Mouse (Mus musculus): ENCODE measurements around the gene Apoc1. TPM values are rescaled to one million over a fixed set of nuclear protein-coding genes. Genes with fewer than 3 reads are reported as not detected.
"Not testable (repeated sequence)": the region's sequence is repeated elsewhere in the genome, so short reads cannot be mapped to it uniquely, and the experiment has no call there.

The Apoc1 gene
- polyA plus RNA-seq, 1 experiment from 2014 or later, result 1.5 TPM

DNA sequence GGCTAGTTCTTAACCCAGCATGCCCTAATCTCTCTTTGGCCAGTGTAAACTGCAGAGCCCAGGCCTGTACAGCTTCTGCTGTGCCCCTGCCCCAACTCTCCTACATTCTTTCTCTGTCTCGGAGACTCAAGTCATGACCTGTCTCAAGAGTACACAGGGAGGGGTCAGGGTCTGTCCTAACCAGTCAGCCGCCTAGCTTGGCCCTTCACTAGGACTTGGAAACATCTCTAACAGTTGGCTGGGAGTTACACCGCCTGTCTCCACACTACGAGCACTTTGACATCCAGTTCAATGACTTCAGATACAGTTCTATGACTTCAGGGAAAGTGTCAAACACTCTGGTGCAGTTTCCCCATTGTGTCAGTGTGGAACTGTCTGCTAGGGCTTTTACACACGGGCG is 1.0 kb downstream of the Apoc1 start:
- Histone ChIP-seq H3K9me3 (no peaks in the 10 kb centered on the region), H3K27ac (no peak overlapping the region), H3K4me1 (no peaks in the 10 kb centered on the region), H3K4me3 (no peak overlapping the region), H3K9ac (no peak overlapping the region), H3K27me3 (replicated peaks) (no peaks in the 10 kb centered on the region), H3K36me3 (replicated peaks) (no peaks in the 10 kb centered on the region), H3K4me2 (no peak overlapping the region)
- WGBS, result 76% methylated on average over 6 of the region's 6 CpGs
- no peak for ATAC-seq (replicated peaks)

DNA sequence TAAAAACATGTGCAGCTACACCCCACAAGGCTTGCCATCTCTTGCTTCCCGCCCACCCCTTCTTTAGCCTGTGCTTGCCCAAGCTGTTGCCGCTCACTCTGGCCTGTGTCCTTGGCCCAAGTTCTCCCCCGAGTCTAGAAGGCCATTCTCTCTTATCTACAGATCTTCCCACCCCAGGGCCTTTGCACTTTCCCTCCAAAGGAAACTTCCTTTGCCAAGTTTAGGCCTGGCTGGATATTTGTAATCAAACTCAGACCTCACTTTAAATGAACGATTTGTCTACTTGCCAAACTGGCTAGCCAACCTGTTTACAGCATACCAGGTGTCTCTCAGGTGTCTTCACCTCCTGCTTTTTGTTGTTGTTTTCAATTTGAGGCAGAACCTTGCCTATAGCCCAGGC is 1.6 kb downstream of the Apoc1 start:
- H3K9ac ChIP-seq, result no peak overlapping the region
- ATAC-seq (replicated peaks), result no peak
- WGBS, result 90% methylated on average over 4 of the region's 4 CpGs
- H3K27ac ChIP-seq, result no peak overlapping the region
- no peak overlapping the region for H3K4me3 ChIP-seq
- H3K9me3 ChIP-seq, result no peaks in the 10 kb centered on the region
- no peaks in the 10 kb centered on the region for H3K4me1 ChIP-seq
- no peak overlapping the region for H3K4me2 ChIP-seq
- H3K36me3 ChIP-seq (replicated peaks), result no peaks in the 10 kb centered on the region
- H3K27me3 ChIP-seq (replicated peaks), result no peaks in the 10 kb centered on the region

DNA sequence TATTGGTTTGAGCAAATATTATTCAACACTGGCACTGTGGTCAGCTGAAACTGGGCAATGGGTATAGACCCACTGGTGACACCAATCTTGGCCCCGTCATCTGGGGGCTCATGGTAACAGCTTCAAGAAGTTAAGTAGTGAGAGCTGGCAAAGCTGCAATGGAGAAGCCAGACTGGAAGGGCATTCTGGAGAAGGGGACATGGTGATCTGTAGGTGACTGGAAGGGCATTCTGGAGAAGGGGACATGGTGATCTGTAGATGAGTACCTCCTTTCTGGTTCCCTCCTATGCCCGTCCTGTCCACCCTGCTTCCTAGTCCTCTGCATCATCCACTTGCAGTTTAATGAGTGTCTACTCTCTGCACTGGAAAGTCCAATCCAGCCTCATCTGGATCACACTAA is 3.8 kb downstream of the Apoc1 start:
- no peaks in the 10 kb centered on the region for H3K36me3 ChIP-seq (replicated peaks)
- H3K9ac ChIP-seq, result no peak overlapping the region
- no peak for ATAC-seq (replicated peaks)
- no peaks in the 10 kb centered on the region for H3K27me3 ChIP-seq (replicated peaks)
- H3K9me3 ChIP-seq, result no peaks in the 10 kb centered on the region
- H3K27ac ChIP-seq, result no peak overlapping the region
- H3K4me2 ChIP-seq, result no peak overlapping the region
- whole genome bisulfite sequencing, result 92% methylated on average over 2 of the region's 2 CpGs
- H3K4me3 ChIP-seq, result no peak overlapping the region
- H3K4me1 ChIP-seq, result no peaks in the 10 kb centered on the region

DNA sequence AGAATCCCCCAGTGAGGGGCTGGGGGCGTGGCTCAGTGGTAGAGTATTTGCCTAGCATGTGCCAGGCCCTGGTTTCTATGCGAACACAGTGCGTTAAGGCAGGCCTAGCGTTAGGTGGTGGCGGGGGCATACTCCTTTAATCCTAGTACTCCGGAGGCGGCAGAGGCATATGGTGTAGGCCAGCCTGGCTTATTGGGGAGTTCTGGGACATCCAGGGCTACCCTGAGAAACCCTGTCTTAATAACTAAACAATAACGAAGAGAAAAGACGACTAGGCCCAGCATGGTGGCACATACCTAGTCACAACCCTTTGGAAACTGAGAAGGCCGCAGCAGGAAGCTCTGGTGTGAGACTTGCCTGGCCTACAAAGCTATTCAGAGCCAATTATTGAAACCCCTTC is 4.4 kb downstream of the Apoc1 start:
- Histone ChIP-seq H3K27ac (no peak overlapping the region), H3K9me3 (no peaks in the 10 kb centered on the region), H3K4me3 (no peak overlapping the region), H3K27me3 (replicated peaks) (no peaks in the 10 kb centered on the region), H3K9ac (no peak overlapping the region), H3K36me3 (replicated peaks) (no peaks in the 10 kb centered on the region), H3K4me2 (no peak overlapping the region), H3K4me1 (no peaks in the 10 kb centered on the region)
- ATAC-seq (replicated peaks), result no peak
- WGBS, result 86% methylated on average over 10 of the region's 10 CpGs

DNA sequence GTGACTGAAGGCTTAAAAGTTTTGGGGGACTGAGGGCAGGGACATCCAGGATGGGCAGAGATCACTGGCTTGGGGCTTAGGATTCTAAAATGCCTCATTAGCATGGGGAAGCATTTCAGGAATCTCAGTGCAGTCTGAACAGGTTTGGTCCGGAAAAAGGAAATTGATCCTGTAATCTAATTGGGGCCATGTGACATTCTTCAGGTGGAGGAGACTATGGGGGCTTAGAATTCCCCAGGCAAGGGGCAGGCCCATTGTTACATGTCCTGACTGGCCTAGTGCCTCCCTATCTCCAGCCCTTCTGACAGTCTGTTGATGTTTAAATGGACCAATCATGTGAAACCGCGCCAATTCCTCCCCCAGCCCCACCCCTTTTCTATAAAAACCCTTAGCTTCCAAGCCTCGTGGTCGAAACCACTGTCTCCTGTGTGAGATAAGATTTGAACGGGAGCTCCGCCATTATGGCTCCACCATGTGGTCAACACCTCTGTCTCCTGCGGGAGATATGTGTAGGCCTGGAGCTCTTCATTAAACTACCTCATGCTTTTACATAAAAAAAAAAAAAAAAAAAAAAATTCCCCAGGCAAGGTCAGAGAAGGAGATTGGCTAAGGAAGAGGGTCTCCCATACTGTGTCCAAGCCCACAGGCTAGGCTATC is 5.4 kb downstream of the Apoc1 start:
- H3K4me2 ChIP-seq; H3K36me3 ChIP-seq (replicated peaks); H3K27me3 ChIP-seq (replicated peaks); H3K4me3 ChIP-seq; H3K9ac ChIP-seq; H3K9me3 ChIP-seq; H3K4me1 ChIP-seq; H3K27ac ChIP-seq; ATAC-seq (replicated peaks): not testable (repeated sequence)
- WGBS, result 80% methylated on average over 8 of the region's 8 CpGs

DNA sequence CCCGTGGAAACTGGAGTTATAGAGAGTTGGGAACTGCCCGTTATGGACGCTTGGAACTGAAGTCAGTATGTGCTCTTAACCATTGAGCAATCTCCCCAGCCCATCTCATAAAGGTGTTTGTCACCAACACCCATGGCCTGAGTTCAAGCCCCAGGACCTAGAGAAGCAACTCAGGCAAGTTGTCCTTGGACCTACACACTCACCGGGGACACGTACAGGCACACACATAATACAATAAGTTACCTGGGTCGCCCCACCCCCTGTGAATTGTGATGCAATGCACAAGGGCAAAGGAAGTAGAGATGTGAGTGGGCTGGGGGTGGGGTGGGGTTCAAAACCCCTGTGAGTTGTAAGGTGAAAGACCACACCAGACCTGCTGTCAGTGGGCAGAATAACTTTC is 5.9 kb downstream of the Apoc1 start:
- Histone ChIP-seq H3K4me3 (no peak overlapping the region), H3K4me2 (no peak overlapping the region), H3K36me3 (replicated peaks) (no peaks in the 10 kb centered on the region), H3K4me1 (no peaks in the 10 kb centered on the region), H3K27ac (no peak overlapping the region), H3K27me3 (replicated peaks) (no peaks in the 10 kb centered on the region), H3K9me3 (no peaks in the 10 kb centered on the region), H3K9ac (no peak overlapping the region)
- ATAC-seq (replicated peaks), result no peak
- WGBS, result 92% methylated on average over 6 of the region's 6 CpGs

DNA sequence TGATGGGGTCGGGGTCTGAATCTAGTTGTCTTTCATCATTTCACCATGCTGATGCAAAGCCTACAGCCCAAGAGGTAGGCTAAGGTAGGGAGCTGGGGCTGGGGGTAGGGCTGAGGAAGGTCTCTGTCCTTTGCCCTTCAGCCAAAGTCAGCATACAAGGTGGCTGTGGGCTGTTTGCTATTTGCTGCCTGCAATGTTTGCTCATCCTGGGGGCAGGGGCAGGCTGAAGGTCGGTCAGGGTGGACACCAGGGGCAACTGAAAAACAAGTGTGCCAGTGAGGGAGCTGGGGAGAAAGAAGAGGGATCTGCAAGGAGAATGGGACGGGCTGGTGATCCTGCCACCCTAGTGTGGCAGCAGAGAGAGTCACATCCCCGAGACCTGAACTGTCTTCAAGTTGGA is 7.1 kb downstream of the Apoc1 start:
- WGBS, result 69% methylated on average over 4 of the region's 4 CpGs
- Histone ChIP-seq H3K36me3 (replicated peaks) (no peaks in the 10 kb centered on the region), H3K27me3 (replicated peaks) (no peaks in the 10 kb centered on the region), H3K27ac (no peak overlapping the region), H3K9ac (no peak overlapping the region), H3K9me3 (no peaks in the 10 kb centered on the region), H3K4me1 (no peaks in the 10 kb centered on the region), H3K4me2 (no peak overlapping the region), H3K4me3 (no peak overlapping the region)
- ATAC-seq (replicated peaks), result no peak

DNA sequence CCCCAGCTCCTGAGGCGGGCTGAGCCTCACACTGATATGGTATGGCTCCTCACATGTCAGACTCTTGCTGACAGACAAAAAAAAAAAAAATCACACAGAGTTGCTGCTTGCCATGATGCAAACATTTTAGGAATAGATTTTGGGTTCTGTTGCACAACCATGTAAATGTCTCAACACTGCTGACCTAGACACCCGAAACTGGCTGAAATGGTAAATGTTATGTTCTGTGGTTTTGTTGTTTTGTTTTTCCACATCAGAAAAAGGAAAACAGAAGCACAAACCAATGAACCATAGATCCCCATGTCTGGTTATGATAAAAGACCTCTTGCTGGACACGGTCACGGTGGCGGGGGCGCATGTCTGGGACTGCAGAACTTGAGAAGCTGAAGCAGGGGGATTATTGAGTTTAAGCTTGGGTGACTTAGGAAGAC is 8.7 kb downstream of the Apoc1 start:
- no peak for ATAC-seq (replicated peaks)
- H3K4me1 ChIP-seq, result no peaks in the 10 kb centered on the region
- WGBS, result 87% methylated on average over 6 of the region's 6 CpGs
- H3K36me3 ChIP-seq (replicated peaks), result no peaks in the 10 kb centered on the region
- no peak overlapping the region for H3K4me2 ChIP-seq
- no peaks in the 10 kb centered on the region for H3K9me3 ChIP-seq
- H3K27ac ChIP-seq, result no peak overlapping the region
- H3K4me3 ChIP-seq, result no peak overlapping the region
- no peaks in the 10 kb centered on the region for H3K27me3 ChIP-seq (replicated peaks)
- no peak overlapping the region for H3K9ac ChIP-seq

DNA sequence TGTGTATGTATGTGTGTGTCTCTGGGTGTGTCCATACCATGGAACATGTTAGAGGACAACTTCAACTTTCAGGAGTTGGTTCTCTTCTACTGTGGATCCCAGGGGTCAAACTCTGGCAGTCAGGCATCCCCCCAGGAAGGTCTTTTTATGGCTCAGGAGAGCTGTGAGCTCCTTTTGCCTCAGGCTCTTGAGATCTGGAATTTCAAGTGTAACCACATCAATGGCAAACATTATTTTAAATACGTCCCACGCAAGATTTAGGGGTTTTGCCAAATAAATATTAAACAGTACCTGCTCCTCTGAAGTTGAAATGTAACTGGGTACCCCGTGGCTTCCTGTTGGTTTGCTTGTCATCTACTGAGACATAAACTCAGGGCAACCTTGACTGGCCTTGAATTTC is 9.5 kb downstream of the Apoc1 start:
- Histone ChIP-seq H3K4me3 (no peak overlapping the region), H3K9me3 (no peaks in the 10 kb centered on the region), H3K27ac (no peak overlapping the region), H3K27me3 (replicated peaks) (no peaks in the 10 kb centered on the region), H3K4me2 (no peak overlapping the region), H3K9ac (no peak overlapping the region), H3K36me3 (replicated peaks) (no peaks in the 10 kb centered on the region), H3K4me1 (no peaks in the 10 kb centered on the region)
- WGBS, result 79% methylated on average over 3 of the region's 3 CpGs
- ATAC-seq (replicated peaks), result no peak

DNA sequence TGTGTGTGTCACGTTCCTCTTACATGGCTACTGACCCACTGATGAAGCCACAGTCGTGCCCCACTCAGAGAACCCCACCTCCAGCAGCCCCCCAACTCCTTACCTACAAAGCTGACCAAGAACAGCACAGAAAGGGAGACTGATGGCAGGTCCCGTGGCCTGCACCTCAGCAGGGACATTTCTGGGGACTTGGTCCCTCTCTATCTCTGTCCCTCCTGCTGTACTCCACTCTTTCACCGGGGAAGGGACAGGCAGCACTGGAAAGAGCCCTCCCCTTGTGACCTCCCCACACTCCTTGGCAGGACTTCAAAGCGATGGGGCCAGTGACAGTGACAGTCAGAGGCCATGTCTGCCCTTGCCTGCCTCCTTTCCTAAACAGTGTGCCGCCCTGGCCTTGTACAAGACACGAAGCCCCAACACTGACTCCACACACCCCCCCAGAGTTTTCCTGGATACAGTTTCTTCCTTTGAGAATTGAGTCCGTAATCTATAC is 11.2 kb downstream of the Apoc1 start, which contains the start of the genes Gm44805 and Apoc4:
TSS of gene Gm44805 (minus strand) at position 222 of the 493 bp plus-strand sequence.
TSS of gene Apoc4 (minus strand) at position 278 of the 493 bp plus-strand sequence.
- Histone ChIP-seq H3K9ac (no peak within 1 kb of the TSS), H3K4me3 (no peak within 1 kb of the TSS), H3K27ac (no peak within 1 kb of the TSS)

DNA sequence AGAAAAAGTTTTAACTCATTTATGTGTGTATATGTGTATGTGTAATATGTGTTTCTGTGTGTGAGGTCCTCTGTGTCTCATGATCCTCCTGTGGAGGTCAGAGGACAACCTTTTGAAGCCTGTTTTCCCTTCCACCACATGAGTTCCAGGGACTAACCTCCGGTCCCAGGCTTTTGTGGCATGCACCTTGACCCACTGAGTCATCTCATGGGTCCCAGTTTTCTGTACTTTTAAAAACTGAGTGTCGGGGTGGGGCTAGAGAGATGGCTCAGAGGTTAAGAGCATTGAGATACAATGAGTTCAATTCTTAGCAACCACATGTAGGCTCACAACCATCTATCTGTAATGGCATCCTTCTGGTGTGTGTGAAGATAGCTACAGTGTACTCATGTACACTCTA is 11.8 kb downstream of the Apoc1 start:
- ATAC-seq (replicated peaks), result no peak
- WGBS, result 92% methylated on average over 2 of the region's 2 CpGs

More for the DNA sequence above, 11.2 kb downstream of the Apoc1 start, which contains the start of the genes Gm44805 and Apoc4:
- no peak within 1 kb of the TSS for H3K4me2 ChIP-seq
- H3K27me3 ChIP-seq (replicated peaks), result no peaks in the 10 kb centered on the region
- 66% methylated on average over 8 of the region's 8 CpGs for WGBS
- no peaks in the 10 kb centered on the region for H3K36me3 ChIP-seq (replicated peaks)
- ATAC-seq (replicated peaks), result no peak
- no peaks in the 10 kb centered on the region for H3K9me3 ChIP-seq
- H3K4me1 ChIP-seq, result no peaks in the 10 kb centered on the region

DNA sequence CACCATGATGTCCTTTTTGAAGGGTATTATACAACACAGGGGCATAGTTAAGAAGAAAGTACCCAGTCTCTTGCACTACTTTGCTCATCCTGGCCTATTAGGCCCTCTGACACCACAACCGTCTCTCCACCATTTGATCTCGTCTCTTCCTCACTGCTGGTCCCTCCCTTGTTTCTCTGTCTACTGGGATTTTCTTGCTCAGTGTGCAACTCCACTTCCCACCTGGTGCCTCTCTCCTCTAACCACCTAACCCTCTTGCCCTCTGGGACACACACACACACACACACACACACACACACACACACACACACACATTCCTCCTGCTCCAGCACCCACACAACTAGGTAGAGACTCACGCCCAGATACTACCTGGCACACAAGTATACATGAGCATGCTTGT is 13.6 kb downstream of the Apoc1 start:
- no peak overlapping the region for H3K4me3 ChIP-seq
- WGBS, result 82% methylated on average over 3 of the region's 3 CpGs
- no peak overlapping the region for H3K9ac ChIP-seq
- no peak overlapping the region for H3K4me2 ChIP-seq
- no peak for ATAC-seq (replicated peaks)
- no peaks in the 10 kb centered on the region for H3K27me3 ChIP-seq (replicated peaks)
- no peaks in the 10 kb centered on the region for H3K36me3 ChIP-seq (replicated peaks)
- H3K9me3 ChIP-seq, result no peaks in the 10 kb centered on the region
- H3K27ac ChIP-seq, result no peak overlapping the region
- no peaks in the 10 kb centered on the region for H3K4me1 ChIP-seq

More for the DNA sequence above, 11.8 kb downstream of the Apoc1 start:
- no peak overlapping the region for H3K4me3 ChIP-seq
- no peak overlapping the region for H3K27ac ChIP-seq
- no peak overlapping the region for H3K4me2 ChIP-seq
- no peaks in the 10 kb centered on the region for H3K36me3 ChIP-seq (replicated peaks)
- H3K4me1 ChIP-seq, result no peaks in the 10 kb centered on the region
- no peaks in the 10 kb centered on the region for H3K9me3 ChIP-seq
- no peak overlapping the region for H3K9ac ChIP-seq
- no peaks in the 10 kb centered on the region for H3K27me3 ChIP-seq (replicated peaks)

DNA sequence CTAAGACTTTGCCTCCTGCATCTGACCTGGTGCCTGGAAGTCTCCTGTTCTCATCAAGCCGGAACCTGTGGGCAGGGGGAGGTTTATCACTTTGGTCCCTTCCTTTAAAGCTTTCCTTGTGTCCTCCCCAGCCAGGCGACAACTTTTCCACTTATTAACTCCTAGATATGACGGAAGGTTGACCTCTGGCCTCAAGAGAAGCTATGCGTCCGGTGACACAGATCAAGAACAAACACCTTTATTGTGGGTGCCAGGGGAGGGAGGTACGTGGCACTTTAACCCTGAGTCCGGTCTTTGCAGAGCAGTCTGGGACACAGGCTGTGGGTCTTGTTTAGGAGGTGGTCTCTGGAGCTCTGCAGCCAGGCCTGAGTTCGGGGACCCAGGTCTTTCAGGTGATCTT is 14.6 kb downstream of the Apoc1 start, which contains the start of gene Apoc2:
TSS of gene Apoc2 (minus strand) at position 70 of the 400 bp plus-strand sequence.
- ATAC-seq (replicated peaks), result no peak
- no peak within 1 kb of the TSS for H3K27ac ChIP-seq
- WGBS, result 79% methylated on average over 8 of the region's 8 CpGs

More for the DNA sequence above, 14.6 kb downstream of the Apoc1 start, which contains the start of gene Apoc2:
- no peak within 1 kb of the TSS for H3K4me2 ChIP-seq
- no peaks in the 10 kb centered on the region for H3K9me3 ChIP-seq
- no peak within 1 kb of the TSS for H3K4me3 ChIP-seq
- H3K27me3 ChIP-seq (replicated peaks), result no peaks in the 10 kb centered on the region
- no peaks in the 10 kb centered on the region for H3K4me1 ChIP-seq
- H3K9ac ChIP-seq, result no peak within 1 kb of the TSS
- no peaks in the 10 kb centered on the region for H3K36me3 ChIP-seq (replicated peaks)

Data from midbrain, embryonic 15.5 days (tissue).